Mouse (Mus musculus): Measurements from ENCODE around the gene Ust.
A peak's percentile ranks its signal among the peaks of the same experiment; 100 is the strongest.

DNA sequence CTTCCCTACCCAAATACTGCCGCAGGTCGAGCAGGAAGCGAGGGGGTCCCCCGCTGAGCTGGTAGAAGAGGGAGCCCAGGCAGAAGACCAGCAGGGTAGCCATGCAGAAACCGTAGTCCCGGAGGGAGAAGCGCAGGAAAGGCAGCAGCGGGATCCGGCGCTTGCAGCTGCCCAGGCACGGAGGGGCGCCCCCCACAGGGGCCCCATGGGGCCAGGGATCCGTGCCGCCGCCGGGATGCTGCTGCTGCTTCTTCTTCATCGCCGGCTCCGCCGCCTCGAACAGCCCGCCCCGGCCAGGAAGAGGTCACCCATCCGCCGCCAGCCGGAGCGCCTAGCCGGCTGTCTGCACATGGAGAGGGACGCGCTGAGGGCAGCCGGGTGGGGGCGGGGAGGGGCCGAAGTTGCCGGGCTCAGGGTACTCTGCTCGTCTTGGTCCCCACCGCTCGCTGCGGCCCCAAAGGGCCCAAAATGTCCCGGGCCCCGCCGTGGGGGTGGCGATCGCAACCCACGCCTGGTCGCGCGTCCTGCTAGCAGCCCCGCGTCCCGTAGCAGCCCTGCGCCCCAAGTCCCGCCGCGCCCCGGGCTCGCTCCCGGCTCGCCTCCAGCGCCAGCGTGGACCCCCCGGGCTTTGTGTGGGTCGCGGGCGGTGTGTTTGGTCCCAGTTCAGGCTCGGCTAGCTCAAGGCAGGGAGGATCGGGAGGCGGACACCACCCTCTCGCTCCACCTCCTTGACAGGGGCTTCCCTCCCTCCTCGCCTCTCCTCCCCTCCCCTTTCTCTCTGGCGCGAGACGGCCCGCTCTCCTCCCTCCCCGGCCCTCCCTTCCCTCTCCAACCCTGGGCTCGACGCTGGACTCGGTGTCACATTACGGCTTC lies at the start of gene Ust:
- peak; percentile 45 for TF ChIP-seq CTCF (IDR thresholded peaks at IDR 0.05; ENCODE audit: control insufficient read depth, insufficient read depth, insufficient read length)
- TF ChIP-seq USF1 (IDR thresholded peaks at IDR 0.05; ENCODE audit: low read depth): no peak
- no peak for TF ChIP-seq MYOG (IDR thresholded peaks at IDR 0.05; ENCODE audit: control insufficient read depth, extremely low read depth, insufficient read length)
- TF ChIP-seq MYOD1 (IDR thresholded peaks at IDR 0.05; ENCODE audit: control insufficient read depth, insufficient read length, low read depth): no peak
- TF ChIP-seq FOSL1 (IDR thresholded peaks at IDR 0.05; ENCODE audit: insufficient read depth, low read length, poor library complexity, severe bottlenecking): no peak
